Comparison of ENCODE assay signal across 10 mouse cellular contexts in the genomic region with DNA sequence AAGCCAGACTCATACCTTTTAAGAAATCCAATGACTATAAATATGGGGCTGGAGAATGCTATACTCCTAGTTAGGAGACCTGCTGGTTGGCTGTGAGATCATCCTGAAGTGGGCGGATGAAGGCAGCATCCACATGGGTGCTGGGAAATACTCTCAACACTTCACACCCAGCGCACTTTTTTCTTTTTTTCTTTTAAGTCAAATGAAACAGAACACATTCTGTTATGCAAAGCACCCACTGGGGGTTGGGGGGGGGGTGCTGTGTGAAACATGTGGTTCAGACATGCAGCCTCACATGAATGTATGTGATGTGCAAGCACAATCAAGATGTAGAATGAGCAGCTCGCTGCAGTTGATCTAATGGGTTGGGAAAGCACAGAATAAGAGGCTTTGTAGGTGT. TPM values are rescaled to one million over a fixed set of nuclear protein-coding genes. Genes with fewer than 3 reads are reported as not detected.
A peak's percentile ranks its signal among the peaks of the same experiment; 100 is the strongest.
DNase-seq lines count a peak whose midpoint lies in the region; ATAC-seq and TF ChIP-seq lines count a peak whose summit lies in the region.
"Had no signal": no experiment of that assay in that cellular context is flagged by ENCODE, and none has a peak within 500 bp of the region (broad histone marks: within the 10 kb centered on the region; RNA-seq: fewer than 3 reads in every experiment).

No protein-coding gene starts in this region.

- WGBS in liver, adult 2 months: 59% methylated on average over 3 of the region's 3 CpGs
- WGBS in hindbrain, embryonic 11.5 days: 88% methylated on average over 3 of the region's 3 CpGs
- WGBS in midbrain, embryonic 16.5 days: 77% methylated on average over 3 of the region's 3 CpGs

- H3K79me2 ChIP-seq in liver, adult 2 months (ENCODE audit: control insufficient read depth, insufficient read depth, low read length): peaks cover 53% of the 10 kb centered on the region

- TF ChIP-seq CTCF in liver, adult 2 months (IDR thresholded peaks at IDR 0.05; ENCODE audit: low read depth, low read length): no peak

- H3K36me3 ChIP-seq in liver, adult 2 months (ENCODE audit: control insufficient read depth, insufficient read depth, low read length): no peaks in the 10 kb centered on the region
- no peaks in the 10 kb centered on the region for H3K36me3 ChIP-seq in hindbrain, embryonic 11.5 days (ENCODE audit: control insufficient read depth, insufficient read depth, low read length)
- H3K36me3 ChIP-seq in midbrain, embryonic 16.5 days (ENCODE audit: control insufficient read depth, insufficient read depth, low read length): no peaks in the 10 kb centered on the region

- peak overlapping the region; percentile 25; the same call in 1 of the 2 replicates for H3K9ac ChIP-seq in liver, adult 2 months (ENCODE audit: low read depth, low read length)
- H3K9ac ChIP-seq in hindbrain, embryonic 11.5 days (ENCODE audit: low read depth, low read length): no peak overlapping the region
- H3K9ac ChIP-seq in midbrain, embryonic 16.5 days (ENCODE audit: low read depth, low read length): no peak overlapping the region
- H3K9ac ChIP-seq: stomach, embryonic 15.5 days had no signal

- DNase-seq in liver, adult 2 months (ENCODE audit: extremely low read depth, low read depth, low spot score): no peak
- no peak for DNase-seq in liver
- peak; percentile 48 for DNase-seq in brain, adult 2 months (ENCODE audit: low read depth, low spot score)
- no peak for DNase-seq in hindbrain, embryonic 11.5 days (ENCODE audit: low spot score)
- DNase-seq in adrenal gland, postnatal 25 days: no peak
- no peak for DNase-seq in right cerebral cortex, postnatal 4 days
- no peak for DNase-seq in retina, postnatal 1 day
- DNase-seq: heart, adult 2 months had no signal

- no peak for ATAC-seq in hindbrain, embryonic 11.5 days (ENCODE audit: low FRiP score)
- ATAC-seq in midbrain, embryonic 16.5 days: no peak

- H3K4me2 ChIP-seq in hindbrain, embryonic 11.5 days (replicated peaks; ENCODE audit: low read depth, low read length): 0 out of 2 replicates have a peak overlapping the region, but pooled peaks have one; percentile 7
- peak overlapping the region; percentile 99 for H3K4me2 ChIP-seq in midbrain, embryonic 16.5 days (ENCODE audit: low read length)

- no peak for TF ChIP-seq POLR2A in liver, adult 2 months (IDR thresholded peaks at IDR 0.05; ENCODE audit: extremely low read depth, insufficient read depth, low read length)

- H3K27me3 ChIP-seq in liver, adult 2 months (ENCODE audit: control insufficient read depth, insufficient read depth, low read length): no peaks in the 10 kb centered on the region
- H3K27me3 ChIP-seq in hindbrain, embryonic 11.5 days (ENCODE audit: control insufficient read depth, insufficient read depth, low read length): no peaks in the 10 kb centered on the region
- H3K27me3 ChIP-seq in midbrain, embryonic 16.5 days (ENCODE audit: control insufficient read depth, insufficient read depth, low read depth, low read length): no peaks in the 10 kb centered on the region
- H3K27me3 ChIP-seq: stomach, embryonic 15.5 days had no signal

- peaks cover 32% of the 10 kb centered on the region for H3K4me1 ChIP-seq in liver, adult 2 months (ENCODE audit: control insufficient read depth, insufficient read depth, low read length)
- H3K4me1 ChIP-seq in hindbrain, embryonic 11.5 days (replicated peaks; ENCODE audit: control insufficient read depth, insufficient read depth, low read length): peaks cover 7% of the 10 kb centered on the region
- peaks cover 40% of the 10 kb centered on the region for H3K4me1 ChIP-seq in midbrain, embryonic 16.5 days (ENCODE audit: control insufficient read depth, insufficient read depth, low read length)

- H3K4me3 ChIP-seq in liver, adult 2 months (ENCODE audit: insufficient read depth, low read depth, low read length): no peak overlapping the region
- no peak overlapping the region for H3K4me3 ChIP-seq in hindbrain, embryonic 11.5 days (ENCODE audit: low read depth, low read length)
- H3K4me3 ChIP-seq in midbrain, embryonic 16.5 days (ENCODE audit: low read depth, low read length): no peak overlapping the region
- H3K4me3 ChIP-seq: heart, adult 2 months had no signal

- H3K27ac ChIP-seq in liver, adult 2 months (replicated peaks; ENCODE audit: insufficient read depth, low read depth, low read length): peak overlapping the region; percentile 74
- H3K27ac ChIP-seq in hindbrain, embryonic 11.5 days (ENCODE audit: low read depth, low read length): no peak overlapping the region
- no peak overlapping the region for H3K27ac ChIP-seq in midbrain, embryonic 16.5 days (ENCODE audit: low read length)
- H3K27ac ChIP-seq: heart, adult 2 months; stomach, embryonic 15.5 days had no signal

- H3K9me3 ChIP-seq in hindbrain, embryonic 11.5 days (ENCODE audit: control insufficient read depth, low read length): no peaks in the 10 kb centered on the region
- H3K9me3 ChIP-seq in midbrain, embryonic 16.5 days (replicated peaks; ENCODE audit: control insufficient read depth, low read length, poor library complexity, severe bottlenecking): no peaks in the 10 kb centered on the region
- H3K9me3 ChIP-seq: stomach, embryonic 15.5 days had no signal

RNA-seq across cellular contexts. Expression of gene Abhd17c, which starts 2.8 kb away (rescaled TPM):
- total RNA-seq in liver, adult 2 months (2014; rRNA removed): 32.4 and 49.3 TPM in 2 replicates
- 102 and 104 TPM in 2 replicates for polyA plus RNA-seq in liver, adult 2 months (2012; rRNA removed)
- polyA plus RNA-seq in hindbrain, embryonic 11.5 days (2014; fragmentation: Nextera tagmentation; extraction: Ambion mirVana): 34.9 and 50.5 TPM in 2 replicates
- polyA plus RNA-seq in midbrain, embryonic 16.5 days (2015; fragmentation: Nextera tagmentation; extraction: Ambion mirVana): 18.7 and 26.9 TPM in 2 replicates
- total RNA-seq in adrenal gland, postnatal 25 days (2021): 31.0 and 31.5 TPM in 2 replicates
